Mouse (Mus musculus) adrenal gland, postnatal 10 days (tissue): Measurements from ENCODE around the gene Chst5. TPM values are rescaled to one million over a fixed set of nuclear protein-coding genes. Genes with fewer than 3 reads are reported as not detected.
"Not testable (repeated sequence)": the region's sequence is repeated elsewhere in the genome, so short reads cannot be mapped to it uniquely, and the experiment has no call there.

ENCODE experiments used
- DNase-seq: peaks from one replicate; pipeline ENCODE4 v3.0.0; 2021; ENCODE audit warnings: mixed read lengths
- total RNA-seq, 2 experiments: library from RNA; stranded (reverse); gene quantifications; 2 replicates each; pipeline ENCODE4 v1.2.3; 2021

Gene Chst5
- total RNA-seq, 2 experiments from 2014 or later, result 0.15 to 0.18 TPM

GRCm38 (mm10) chr8:111871278-111871677 lies 39.0 kb downstream of the Chst5 start:
- DNase-seq, result no peak

- no peak for DNase-seq
Measured at GRCm38 (mm10) chr8:111870379-111870778, 39.9 kb downstream of the Chst5 start.

GRCm38 (mm10) chr8:111868664-111869063 lies 41.6 kb downstream of the Chst5 start:
- no peak for DNase-seq

GRCm38 (mm10) chr8:111865857-111866256 lies 44.4 kb downstream of the Chst5 start:
- no peak for DNase-seq

GRCm38 (mm10) chr8:111865130-111865852 lies 45.0 kb downstream of the Chst5 start:
- DNase-seq, result no peak

- DNase-seq, result no peak
Measured at GRCm38 (mm10) chr8:111864648-111865047, 45.6 kb downstream of the Chst5 start.

- no peak for DNase-seq
Measured at GRCm38 (mm10) chr8:111863280-111863679, 47.0 kb downstream of the Chst5 start.

GRCm38 (mm10) chr8:111855977-111856376 lies 54.3 kb downstream of the Chst5 start:
- DNase-seq, result no peak

GRCm38 (mm10) chr8:111853861-111854501 lies 56.3 kb downstream of the Chst5 start, which contains the start of gene Cfdp1:
Gene Cfdp1 (minus strand): TSS chr8:111854291.
- peak; percentile 97 for DNase-seq

- DNase-seq, result not testable (repeated sequence)
Measured at GRCm38 (mm10) chr8:111853219-111853618, 57.0 kb downstream of the Chst5 start.

GRCm38 (mm10) chr8:111846746-111847145 lies 63.5 kb downstream of the Chst5 start:
- DNase-seq, result no peak

Other genes starting within 250 kb of the Chst5 start
- under 1 TPM in 1 of 2 experiments, not detected in 1; 0.42 TPM for gene Ctrb1, start 219.4 kb downstream of the Chst5 start, total RNA-seq
- gene Bcar1, start 166.6 kb downstream of the Chst5 start, total RNA-seq, result 10 to 100 TPM; 53.4 to 62.7 TPM
- gene Cfdp1, start 56.2 kb downstream of the Chst5 start, total RNA-seq, result 10 to 100 TPM; 69.4 to 73.4 TPM
- gene Tmem170, start 33.7 kb downstream of the Chst5 start, total RNA-seq, result 1 to 10 TPM; 6.2 TPM
- 1 to 10 TPM; 4.0 to 5.5 TPM for gene Tmem231, start 23.4 kb upstream of the Chst5 start, total RNA-seq
- gene Gabarapl2, start 30.3 kb upstream of the Chst5 start, total RNA-seq, result 100 to 1,000 TPM; 119 to 121 TPM
- gene Adat1, start 81.9 kb upstream of the Chst5 start, total RNA-seq, result 1 to 10 TPM; 3.2 to 4.3 TPM
- 100 to 1,000 TPM; 107 to 114 TPM for gene Kars, start 100.9 kb upstream of the Chst5 start, total RNA-seq
- gene Terf2ip, start 101.0 kb upstream of the Chst5 start, total RNA-seq, result 10 to 100 TPM; 15.4 to 16.1 TPM
- gene Gm6793, start 104.6 kb upstream of the Chst5 start, total RNA-seq, result under 1 TPM in 1 of 2 experiments, not detected in 1; 0.85 TPM